Mouse (Mus musculus): ENCODE data around the gene Nr1h4. TPM values are rescaled to one million over a fixed set of nuclear protein-coding genes. Genes with fewer than 3 reads are reported as not detected.
A peak's percentile ranks its signal among the peaks of the same experiment; 100 is the strongest.

Gene Nr1h4
- polyA plus RNA-seq, 1 experiment from 2014 or later, result 117 TPM

DNA sequence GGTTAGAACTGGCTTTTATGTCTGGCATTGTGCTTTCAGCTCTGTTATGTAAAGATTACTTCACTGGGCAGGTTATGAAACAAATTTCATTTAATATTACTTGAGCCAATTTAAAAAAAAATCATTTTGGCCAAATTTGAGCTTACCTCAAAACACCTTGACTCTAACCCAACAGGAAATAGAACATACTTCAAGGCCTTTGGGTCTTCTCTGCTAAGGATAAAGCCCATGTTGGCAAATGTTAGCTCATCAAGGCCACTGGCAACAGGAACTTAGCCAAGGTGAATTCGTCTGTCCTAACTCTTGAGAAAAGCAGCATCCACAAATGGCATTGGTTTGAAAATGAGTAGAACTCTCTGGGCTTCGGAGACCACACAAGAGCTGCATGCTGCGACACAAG, 43.1 kb downstream of the Nr1h4 start:
- 86% methylated on average over 3 of the region's 3 CpGs for WGBS
- no peak for ATAC-seq
- Histone ChIP-seq H3K27ac (ENCODE audit: low read depth, low read length) (no peak overlapping the region), H3K9ac (ENCODE audit: low read depth, low read length) (no peak overlapping the region), H3K4me1 (replicated peaks; ENCODE audit: control insufficient read depth, insufficient read depth, low read length) (peaks cover 2% of the 10 kb centered on the region), H3K4me2 (replicated peaks; ENCODE audit: low read depth) (no peak overlapping the region), H3K4me3 (ENCODE audit: low read depth, low read length) (no peak overlapping the region), H3K9me3 (ENCODE audit: control insufficient read depth) (no peaks in the 10 kb centered on the region), H3K27me3 (replicated peaks; ENCODE audit: control insufficient read depth, insufficient read depth, low read length) (no peaks in the 10 kb centered on the region), H3K36me3 (ENCODE audit: control insufficient read depth, insufficient read depth) (no peaks in the 10 kb centered on the region; the same call in none of the 2 replicates)
- no peak for TF ChIP-seq CTCF (IDR thresholded peaks at IDR 0.05; ENCODE audit: low read depth)

DNA sequence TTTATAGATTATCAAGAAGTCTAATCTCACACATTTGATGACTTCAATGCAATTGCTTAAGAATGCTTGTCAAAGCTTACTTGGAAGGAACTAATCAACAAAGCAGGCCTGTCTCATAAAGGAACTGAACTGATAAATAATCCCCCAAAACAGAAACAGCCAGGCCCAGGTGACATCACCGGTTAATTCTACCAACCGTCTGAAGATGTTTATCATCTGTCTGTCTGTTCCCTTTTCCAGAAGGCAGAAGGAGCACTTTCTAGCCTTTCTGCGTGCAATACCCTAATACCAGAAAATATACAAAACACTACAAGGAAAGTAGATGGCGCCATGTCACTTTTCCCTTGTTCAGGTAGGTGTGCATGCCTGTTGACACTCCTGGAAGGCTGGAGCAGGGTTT, 43.9 kb downstream of the Nr1h4 start:
- ATAC-seq, result no peak
- WGBS, result 29% methylated on average over 4 of the region's 4 CpGs
- H3K4me2 ChIP-seq (replicated peaks; ENCODE audit: low read depth), result no peak overlapping the region

DNA sequence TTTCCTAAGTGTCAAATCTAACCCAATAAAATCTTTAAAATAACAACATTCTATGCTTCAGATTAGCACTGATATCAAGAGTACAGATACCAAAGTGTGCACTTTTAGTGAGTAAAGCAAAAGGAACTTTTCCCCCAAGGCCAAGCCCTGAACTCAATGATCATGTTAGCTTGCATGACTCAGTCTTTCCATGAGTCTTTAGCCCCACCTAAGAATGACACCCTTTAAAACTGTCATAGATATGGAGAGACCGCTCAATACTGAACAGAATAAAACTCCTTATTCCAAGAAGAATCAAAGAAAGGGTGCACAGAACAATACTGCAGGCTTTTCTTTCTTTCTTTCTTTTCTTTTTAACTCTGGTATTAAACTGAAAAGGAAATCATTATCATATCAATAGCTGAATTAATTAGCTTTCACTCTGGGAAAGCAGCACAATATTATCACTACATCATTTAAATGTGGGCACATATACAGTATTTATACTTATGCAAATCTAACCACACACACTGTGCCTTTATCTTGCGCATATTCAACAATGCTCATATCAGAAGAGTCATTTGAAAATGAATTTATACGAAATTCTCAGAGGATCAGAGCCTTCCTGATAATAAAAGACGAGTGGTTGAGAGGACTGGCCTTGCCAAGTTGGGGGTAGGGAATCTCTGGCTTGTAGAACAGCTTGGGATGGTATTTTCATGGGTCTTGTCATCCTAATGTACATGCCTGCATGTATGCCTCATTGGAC, 46.2 kb downstream of the Nr1h4 start:
- no peaks in the 10 kb centered on the region; the same call in 1 of the 2 replicates for H3K36me3 ChIP-seq (ENCODE audit: control insufficient read depth, insufficient read depth)
- no peak overlapping the region for H3K27ac ChIP-seq (ENCODE audit: low read depth, low read length)
- H3K9ac ChIP-seq (ENCODE audit: low read depth, low read length), result no peak overlapping the region
- no peaks in the 10 kb centered on the region for H3K9me3 ChIP-seq (ENCODE audit: control insufficient read depth)
- TF ChIP-seq CTCF (IDR thresholded peaks at IDR 0.05; ENCODE audit: low read depth), result no peak
- no peaks in the 10 kb centered on the region for H3K27me3 ChIP-seq (replicated peaks; ENCODE audit: control insufficient read depth, insufficient read depth, low read length)
- no peak for ATAC-seq
- no peak overlapping the region for H3K4me3 ChIP-seq (ENCODE audit: low read depth, low read length)
- no peak overlapping the region for H3K4me2 ChIP-seq (replicated peaks; ENCODE audit: low read depth)
- peaks cover 4% of the 10 kb centered on the region for H3K4me1 ChIP-seq (replicated peaks; ENCODE audit: control insufficient read depth, insufficient read depth, low read length)
- WGBS, result 47% methylated on average over 4 of the region's 4 CpGs

More for the DNA sequence above, 43.9 kb downstream of the Nr1h4 start:
- Histone ChIP-seq H3K4me3 (ENCODE audit: low read depth, low read length) (no peak overlapping the region), H3K36me3 (ENCODE audit: control insufficient read depth, insufficient read depth) (no peaks in the 10 kb centered on the region; the same call in none of the 2 replicates), H3K27ac (ENCODE audit: low read depth, low read length) (no peak overlapping the region), H3K27me3 (replicated peaks; ENCODE audit: control insufficient read depth, insufficient read depth, low read length) (no peaks in the 10 kb centered on the region), H3K9me3 (ENCODE audit: control insufficient read depth) (no peaks in the 10 kb centered on the region), H3K9ac (ENCODE audit: low read depth, low read length) (no peak overlapping the region), H3K4me1 (replicated peaks; ENCODE audit: control insufficient read depth, insufficient read depth, low read length) (peaks cover 4% of the 10 kb centered on the region)
- TF ChIP-seq CTCF (IDR thresholded peaks at IDR 0.05; ENCODE audit: low read depth), result peak; percentile 46

DNA sequence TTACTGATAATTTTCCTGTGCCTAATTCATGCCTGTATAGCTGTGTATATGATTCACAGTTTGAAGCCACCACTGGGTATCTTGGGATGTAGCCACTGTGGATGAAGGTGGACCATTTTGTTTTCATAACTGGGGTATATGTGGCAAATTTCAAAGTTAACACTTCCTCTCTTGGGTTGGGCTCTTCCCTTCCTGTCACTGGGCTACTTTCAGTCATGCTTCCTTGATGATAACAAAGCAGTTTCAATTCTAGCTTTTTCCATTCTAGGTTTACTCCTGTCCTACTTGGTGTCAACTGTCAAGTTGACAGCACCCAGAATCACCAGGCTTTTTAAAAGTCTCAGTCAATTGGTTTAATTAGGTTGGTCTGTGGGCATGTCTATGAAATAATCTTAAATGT, 48.5 kb downstream of the Nr1h4 start:
- Histone ChIP-seq H3K9me3 (ENCODE audit: control insufficient read depth) (no peaks in the 10 kb centered on the region), H3K4me3 (ENCODE audit: low read depth, low read length) (no peak overlapping the region), H3K27me3 (replicated peaks; ENCODE audit: control insufficient read depth, insufficient read depth, low read length) (no peaks in the 10 kb centered on the region), H3K4me1 (replicated peaks; ENCODE audit: control insufficient read depth, insufficient read depth, low read length) (peaks cover 4% of the 10 kb centered on the region), H3K4me2 (replicated peaks; ENCODE audit: low read depth) (no peak overlapping the region), H3K27ac (ENCODE audit: low read depth, low read length) (no peak overlapping the region), H3K9ac (ENCODE audit: low read depth, low read length) (no peak overlapping the region), H3K36me3 (ENCODE audit: control insufficient read depth, insufficient read depth) (0 out of 2 replicates have a peak, but pooled peaks cover 3% of the 10 kb centered on the region)
- no peak for TF ChIP-seq CTCF (IDR thresholded peaks at IDR 0.05; ENCODE audit: low read depth)
- no peak for ATAC-seq

DNA sequence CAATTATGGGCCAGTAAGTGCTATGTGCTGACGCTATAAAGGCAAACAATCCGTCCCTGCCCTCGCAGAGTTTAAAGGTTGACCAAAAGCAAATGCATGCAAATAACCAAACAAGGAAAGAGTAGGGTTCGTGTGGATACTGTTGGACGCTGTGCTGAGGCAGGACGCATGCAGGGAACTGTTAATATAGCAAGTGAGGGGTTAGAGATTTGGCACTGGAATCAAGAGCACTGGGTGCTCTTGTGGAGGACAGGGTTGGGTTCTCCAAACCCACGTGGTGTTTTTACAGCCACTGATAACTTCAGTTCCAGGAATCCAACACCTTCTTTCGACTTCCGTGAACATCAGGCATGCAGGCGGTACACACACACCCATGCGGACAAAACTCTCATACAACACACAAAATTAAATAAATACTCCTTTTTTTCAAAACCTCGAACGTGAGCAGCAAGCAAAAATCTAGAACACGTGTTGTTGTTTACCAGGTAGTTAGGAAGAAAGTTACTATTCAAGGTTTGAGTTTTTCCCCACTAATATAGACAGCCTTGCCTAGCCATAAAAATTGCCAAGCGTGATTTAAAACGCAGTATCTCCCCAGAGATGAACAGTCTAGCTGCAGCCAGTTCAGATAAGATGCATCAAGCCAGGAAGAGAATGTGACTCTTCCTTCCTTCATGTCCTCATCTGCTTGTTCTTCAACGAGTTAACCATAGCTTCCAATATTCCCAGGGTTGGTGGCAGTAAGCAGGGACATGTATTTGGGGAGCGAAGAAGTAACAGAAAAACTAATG, 49.4 kb downstream of the Nr1h4 start:
- Histone ChIP-seq H3K27ac (ENCODE audit: low read depth, low read length) (peak overlapping the region; percentile 41; the same call in 1 of the 2 replicates), H3K27me3 (replicated peaks; ENCODE audit: control insufficient read depth, insufficient read depth, low read length) (no peaks in the 10 kb centered on the region), H3K4me1 (replicated peaks; ENCODE audit: control insufficient read depth, insufficient read depth, low read length) (peaks cover 4% of the 10 kb centered on the region), H3K4me2 (replicated peaks; ENCODE audit: low read depth) (peak overlapping the region; percentile 41), H3K4me3 (ENCODE audit: low read depth, low read length) (0 out of 2 replicates have a peak overlapping the region, but pooled peaks have one; percentile 5), H3K9ac (ENCODE audit: low read depth, low read length) (no peak overlapping the region), H3K36me3 (ENCODE audit: control insufficient read depth, insufficient read depth) (peaks cover 6% of the 10 kb centered on the region; the same call in 1 of the 2 replicates), H3K9me3 (ENCODE audit: control insufficient read depth) (no peaks in the 10 kb centered on the region)
- no peak for TF ChIP-seq CTCF (IDR thresholded peaks at IDR 0.05; ENCODE audit: low read depth)
- 36% methylated on average over 18 of the region's 18 CpGs for WGBS
- peak; percentile 88 for ATAC-seq

DNA sequence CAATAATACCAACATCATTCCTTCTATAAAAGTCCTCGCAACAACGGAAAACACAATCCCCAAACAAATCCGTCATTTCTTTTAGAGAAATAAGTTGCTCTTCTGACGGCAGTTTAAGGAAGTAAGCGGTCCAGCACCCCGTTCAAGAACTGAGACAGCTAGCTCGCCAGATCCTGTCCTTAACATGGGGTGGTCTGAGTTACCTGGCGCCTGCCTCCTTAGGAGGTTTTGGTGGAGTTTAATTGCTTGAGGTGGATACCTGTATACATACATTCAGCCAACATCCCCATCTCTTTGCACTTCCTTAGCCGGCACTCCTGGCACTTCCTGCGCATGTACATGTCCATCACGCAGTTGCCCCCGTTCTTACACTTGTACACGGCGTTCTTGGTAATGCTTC, 50.3 kb downstream of the Nr1h4 start:
- Histone ChIP-seq H3K4me2 (replicated peaks; ENCODE audit: low read depth) (peak overlapping the region; percentile 41; the same call in 1 of the 2 replicates), H3K36me3 (ENCODE audit: control insufficient read depth, insufficient read depth) (peaks cover 9% of the 10 kb centered on the region; the same call in 1 of the 2 replicates), H3K27me3 (replicated peaks; ENCODE audit: control insufficient read depth, insufficient read depth, low read length) (no peaks in the 10 kb centered on the region), H3K9ac (ENCODE audit: low read depth, low read length) (no peak overlapping the region), H3K27ac (ENCODE audit: low read depth, low read length) (0 out of 2 replicates have a peak overlapping the region, but pooled peaks have one; percentile 7), H3K4me3 (ENCODE audit: low read depth, low read length) (no peak overlapping the region), H3K9me3 (ENCODE audit: control insufficient read depth) (no peaks in the 10 kb centered on the region), H3K4me1 (replicated peaks; ENCODE audit: control insufficient read depth, insufficient read depth, low read length) (peaks cover 4% of the 10 kb centered on the region)
- no peak for TF ChIP-seq CTCF (IDR thresholded peaks at IDR 0.05; ENCODE audit: low read depth)
- ATAC-seq, result no peak
- WGBS, result 65% methylated on average over 14 of the region's 14 CpGs

Data from intestine, postnatal 0 days (tissue).